Mouse (Mus musculus): ENCODE measurements around the gene Ralgapa2. TPM values are rescaled to one million over a fixed set of nuclear protein-coding genes. Genes with fewer than 3 reads are reported as not detected.

Ralgapa2 gene
- polyA plus RNA-seq, 3 experiments from 2014 or later = 7.4 to 13.3 (median 11.4) TPM

DNA sequence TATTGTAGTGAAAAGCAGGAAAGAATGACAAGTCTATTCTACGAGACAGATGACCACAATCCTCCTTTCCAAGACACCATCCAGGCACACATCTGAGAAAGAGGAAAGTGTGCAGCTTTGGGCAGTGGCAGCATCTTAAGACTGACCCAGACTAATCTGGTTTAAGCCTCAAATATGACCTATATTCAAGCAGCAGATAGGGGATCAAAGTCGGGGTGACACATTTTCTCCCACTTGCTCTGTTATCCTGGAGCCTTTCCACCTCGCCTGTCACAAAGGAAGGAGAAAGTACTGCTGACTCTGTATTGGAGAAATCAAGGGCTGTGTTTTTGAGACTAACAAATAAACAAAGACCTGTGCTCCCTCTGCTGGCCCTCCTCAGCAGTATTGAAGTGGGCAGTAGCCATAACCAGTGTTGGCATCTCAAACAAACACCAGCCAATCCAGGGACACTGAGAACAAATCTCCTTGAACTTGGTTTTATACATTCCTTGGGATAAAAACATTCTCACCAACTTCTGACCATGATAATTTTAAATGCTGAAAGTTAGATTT is 255.7 kb downstream of the Ralgapa2 start:
- no peak for ATAC-seq

DNA sequence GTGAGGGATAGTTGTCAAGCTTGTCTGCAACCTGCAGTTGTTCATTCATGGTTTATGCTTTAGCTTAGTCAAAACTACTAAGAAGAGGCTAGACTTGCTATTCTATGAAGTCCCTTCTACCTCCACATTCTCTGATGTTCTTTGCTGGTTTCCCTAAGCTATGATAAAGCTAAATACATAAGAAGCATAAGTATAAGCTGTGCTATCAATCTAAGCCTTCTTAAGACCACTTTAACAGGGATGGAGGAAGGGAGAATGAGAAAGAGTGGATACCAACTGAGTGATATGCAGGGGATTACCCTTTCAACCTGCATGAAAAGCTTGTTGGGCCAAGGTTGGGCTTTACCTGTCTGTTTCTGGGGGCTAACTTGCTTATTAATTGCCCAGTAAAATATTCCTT is 256.5 kb downstream of the Ralgapa2 start:
- no peak for ATAC-seq

DNA sequence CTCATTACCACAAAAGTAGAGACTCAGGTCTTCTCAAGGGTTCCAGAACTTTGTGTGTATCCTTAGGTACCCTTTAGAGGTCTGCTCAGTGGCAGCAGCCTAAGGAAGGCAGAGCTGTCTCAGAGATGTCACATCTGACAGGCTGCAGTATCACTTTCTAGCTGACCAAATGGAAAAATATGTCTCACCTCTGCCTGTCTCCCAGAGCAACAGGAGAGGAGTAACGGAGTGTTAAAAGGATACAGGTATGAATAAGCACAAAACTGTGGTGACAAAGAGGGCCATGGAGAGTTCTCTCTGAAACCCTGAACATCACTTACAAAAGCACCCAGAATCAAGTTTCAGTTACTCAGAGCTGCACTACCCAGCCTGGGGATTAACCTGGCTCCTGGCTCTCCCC is 257.8 kb downstream of the Ralgapa2 start:
- no peak for ATAC-seq

DNA sequence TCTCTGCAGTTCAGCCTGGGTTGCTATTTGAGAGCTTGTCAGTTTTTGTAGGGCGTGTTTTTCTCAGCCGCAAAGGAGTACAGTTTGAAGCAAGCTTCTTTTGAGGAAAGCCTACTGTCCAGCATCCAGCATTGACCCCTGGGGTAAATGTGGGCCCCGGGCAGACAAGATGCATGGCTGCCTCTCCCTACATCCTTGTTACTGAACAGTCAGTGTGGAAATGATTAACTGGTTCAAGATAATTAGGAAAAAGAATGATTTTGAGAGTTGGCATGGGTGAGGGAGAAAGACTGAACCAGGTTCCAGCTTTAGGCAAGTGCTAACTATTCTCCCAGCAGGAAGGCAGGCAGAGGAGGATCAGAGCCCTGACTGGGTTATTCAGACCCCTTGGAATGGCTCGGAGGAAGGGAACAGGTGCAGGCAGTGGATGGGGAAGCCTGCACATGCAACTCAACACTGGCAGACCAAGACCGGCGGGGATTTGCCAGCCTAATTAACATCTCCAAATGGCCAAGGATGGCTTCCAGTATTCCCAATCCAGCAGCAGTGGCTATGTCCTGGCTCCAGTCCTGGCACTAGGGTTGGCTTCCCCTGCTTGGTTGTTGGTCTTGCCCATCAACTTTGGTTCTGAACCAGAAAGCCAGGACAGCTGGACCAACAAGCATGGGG is 261.8 kb downstream of the Ralgapa2 start:
- ATAC-seq = no peak

DNA sequence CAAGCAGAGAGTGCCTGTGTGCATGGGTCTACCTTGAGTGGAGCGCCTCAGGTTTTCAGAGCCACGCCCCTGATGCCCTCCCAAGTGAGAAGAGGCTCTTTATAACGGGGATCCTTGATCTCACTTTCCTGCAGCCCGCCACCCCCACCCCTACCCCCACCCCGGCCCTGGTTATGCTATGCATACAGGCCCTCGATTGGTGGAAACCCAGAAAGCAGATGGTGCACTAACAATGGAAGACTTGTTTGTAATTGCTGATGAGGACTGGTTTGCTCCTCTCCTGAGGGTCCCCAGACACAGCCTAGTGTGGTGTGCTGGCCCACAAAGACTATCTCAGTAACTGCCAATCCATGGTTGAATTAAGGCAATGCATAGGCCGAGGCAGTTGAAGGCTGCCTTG is 263.1 kb downstream of the Ralgapa2 start:
- ATAC-seq = no peak

DNA sequence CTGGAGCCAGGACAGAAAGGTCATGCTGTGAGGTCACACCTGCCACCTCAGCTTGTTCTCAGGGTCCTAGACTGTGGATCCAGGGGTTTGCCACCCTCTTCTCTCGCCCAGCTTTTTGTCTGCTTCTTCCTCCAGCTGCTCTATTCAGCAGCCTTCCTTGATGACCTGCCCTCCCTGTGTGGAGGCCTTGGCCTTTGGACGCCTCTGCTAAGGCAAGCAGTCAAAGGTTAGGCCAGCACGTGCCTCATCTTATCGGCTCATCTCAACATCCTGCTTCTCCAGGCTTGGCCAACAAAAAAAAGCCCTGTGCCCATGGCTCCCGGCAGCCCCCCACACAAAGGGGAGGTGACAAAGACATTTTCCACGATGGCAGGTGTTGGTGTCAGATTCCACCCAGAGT is 264.6 kb downstream of the Ralgapa2 start:
- no peak for ATAC-seq

DNA sequence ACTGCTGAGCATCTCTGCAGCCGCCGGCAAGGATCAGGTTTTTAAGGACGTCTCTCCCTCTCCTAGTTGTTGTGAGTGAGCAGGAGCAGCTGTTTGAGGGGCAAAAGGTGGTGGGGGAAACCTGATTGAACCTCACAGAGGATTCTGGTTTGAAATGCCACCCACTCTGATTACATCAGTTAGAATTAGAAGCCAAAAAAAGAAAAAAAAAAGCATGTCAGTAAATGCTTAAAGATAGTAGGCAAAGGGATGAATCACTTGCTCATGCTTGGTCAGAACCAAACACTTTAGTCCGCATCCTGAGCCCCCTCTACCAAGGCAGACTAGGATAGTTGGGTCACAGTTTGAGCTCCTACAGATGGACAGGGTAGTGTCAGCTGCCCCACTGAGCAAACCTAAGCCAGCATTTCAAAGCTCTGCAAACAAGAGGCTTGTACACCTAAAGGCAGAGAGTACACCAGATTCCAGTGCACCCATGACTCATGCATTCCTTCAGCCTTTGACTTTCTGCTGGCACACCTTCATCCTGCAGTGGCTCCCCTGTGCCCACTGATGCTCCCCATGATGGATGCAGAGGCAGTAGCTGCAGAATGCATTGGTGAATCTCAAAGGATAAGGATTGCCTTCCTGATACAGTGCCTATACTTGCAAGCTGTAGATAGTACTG is 265.6 kb downstream of the Ralgapa2 start:
- no peak for ATAC-seq

DNA sequence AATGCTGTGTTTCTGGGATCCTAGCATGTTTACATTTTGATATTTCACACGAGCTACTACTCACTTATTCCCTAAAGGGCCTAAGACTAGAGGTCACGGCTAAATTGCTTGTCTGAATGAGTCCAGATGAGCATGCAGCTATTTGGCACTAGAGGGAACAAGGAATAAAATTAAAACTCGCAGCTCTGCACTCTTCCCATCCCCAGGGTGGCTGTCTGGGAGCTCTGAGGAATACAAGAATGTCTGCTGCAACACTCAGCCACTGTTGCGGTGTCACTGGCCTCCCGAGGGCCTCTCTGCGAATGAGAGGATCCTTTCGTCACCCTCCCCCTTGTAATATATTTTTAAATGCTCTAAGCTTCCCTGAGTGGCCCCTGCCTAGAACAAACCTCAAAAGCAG is 266.7 kb downstream of the Ralgapa2 start:
- no peak for ATAC-seq

DNA sequence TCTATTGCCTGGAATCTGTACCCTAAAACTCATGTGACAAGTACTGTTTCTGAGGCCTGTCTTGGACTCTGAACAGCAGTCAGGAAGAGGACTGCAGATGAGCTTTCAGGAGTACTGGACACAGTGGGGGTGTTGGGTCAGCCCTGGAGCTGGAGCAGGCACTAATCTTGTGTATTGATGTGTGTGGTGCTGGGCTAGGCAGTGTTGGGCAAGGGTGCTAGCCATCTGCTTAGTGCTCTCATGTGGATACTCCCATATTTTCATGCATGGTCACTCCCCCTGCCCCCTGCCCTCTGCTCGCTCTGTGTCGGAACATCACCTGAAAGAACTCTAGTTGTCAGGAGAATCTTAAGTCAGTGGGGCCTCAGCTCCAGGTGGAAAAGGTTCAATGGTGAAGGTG is 268.1 kb downstream of the Ralgapa2 start:
- no peak for ATAC-seq

DNA sequence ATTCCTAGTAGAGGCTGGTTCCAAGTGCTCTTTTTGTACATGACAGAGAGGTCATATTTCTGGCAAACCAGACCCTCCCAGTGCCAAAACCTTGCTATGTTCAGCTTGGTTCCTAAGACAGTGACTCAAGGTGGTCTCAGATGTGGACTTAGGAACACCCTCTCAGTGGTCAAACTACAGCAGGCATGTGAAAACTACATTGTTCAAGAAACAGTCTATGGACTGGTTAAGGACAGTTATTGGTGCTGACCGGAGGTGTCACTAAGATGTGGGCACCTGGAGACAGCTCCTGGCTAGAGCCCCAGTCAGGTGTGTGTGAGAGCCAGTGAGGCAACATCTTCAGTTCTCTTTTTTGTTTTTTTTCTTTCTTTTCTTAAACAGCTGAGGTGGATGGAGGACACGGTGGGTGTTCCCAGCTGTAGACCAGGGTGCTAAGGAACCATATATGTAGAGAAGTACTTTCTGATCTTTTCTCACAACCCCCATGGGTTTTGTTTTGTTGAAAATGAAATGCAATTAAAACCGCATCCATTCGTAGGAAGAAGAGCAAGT is 272.9 kb downstream of the Ralgapa2 start:
- ATAC-seq = no peak

DNA sequence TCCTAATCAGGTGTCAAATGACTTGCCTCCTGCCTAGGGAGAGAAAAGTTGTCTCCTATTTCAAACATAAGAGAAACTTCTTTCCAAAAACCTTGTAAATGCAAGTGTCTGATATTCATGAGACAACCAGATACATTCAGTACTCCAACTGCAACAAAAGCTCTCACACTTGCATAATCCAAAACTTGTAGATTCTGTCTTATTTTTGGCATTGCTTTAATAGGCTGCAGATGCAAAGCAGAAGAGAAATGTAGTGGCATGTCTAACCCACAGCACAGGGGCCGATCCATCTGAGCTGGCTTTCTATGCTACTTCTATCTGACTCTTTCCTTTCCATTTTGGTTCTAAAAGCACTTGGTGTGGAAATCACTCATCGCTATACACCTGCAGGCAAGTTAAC is 280.7 kb downstream of the Ralgapa2 start:
- no peak for ATAC-seq

DNA sequence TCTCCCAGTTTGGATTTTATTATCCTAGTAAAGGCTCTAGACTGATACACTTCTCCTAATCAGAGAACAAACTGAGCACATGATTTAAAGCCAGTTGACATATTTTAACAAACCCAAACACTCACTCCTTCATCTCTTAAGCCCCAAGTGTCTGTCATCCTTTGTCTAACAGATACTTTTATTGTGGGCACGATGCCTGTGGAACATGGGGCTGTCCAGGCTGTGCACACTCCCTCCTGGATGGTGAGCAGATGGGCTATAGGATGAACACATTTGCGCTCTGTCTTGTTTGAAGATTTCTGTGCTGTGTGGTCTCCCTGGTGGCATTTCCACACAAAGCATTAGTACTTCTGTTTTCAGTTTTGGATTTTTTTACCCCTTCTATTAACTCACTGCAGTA is 283.7 kb downstream of the Ralgapa2 start:
- no peak for ATAC-seq

DNA sequence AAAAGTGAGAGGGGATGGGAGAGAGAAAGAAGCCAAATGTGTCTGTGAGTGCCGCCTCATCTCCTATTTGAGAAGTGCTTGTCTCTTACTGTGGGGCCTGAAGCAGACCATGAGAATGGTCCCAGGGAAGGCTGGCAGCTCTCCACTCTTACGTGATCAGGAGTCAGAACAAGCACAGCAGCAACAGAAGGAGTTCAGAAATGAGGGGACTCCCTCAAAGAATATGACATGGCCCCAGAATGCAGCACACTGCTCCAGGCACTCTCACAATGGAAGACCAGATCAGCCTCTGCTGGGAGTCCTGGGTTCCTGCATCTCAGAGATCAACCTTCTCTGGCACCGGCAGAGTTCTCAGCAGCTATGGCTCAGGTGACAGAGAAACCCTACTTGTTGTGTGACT is 284.5 kb downstream of the Ralgapa2 start:
- ATAC-seq = no peak

DNA sequence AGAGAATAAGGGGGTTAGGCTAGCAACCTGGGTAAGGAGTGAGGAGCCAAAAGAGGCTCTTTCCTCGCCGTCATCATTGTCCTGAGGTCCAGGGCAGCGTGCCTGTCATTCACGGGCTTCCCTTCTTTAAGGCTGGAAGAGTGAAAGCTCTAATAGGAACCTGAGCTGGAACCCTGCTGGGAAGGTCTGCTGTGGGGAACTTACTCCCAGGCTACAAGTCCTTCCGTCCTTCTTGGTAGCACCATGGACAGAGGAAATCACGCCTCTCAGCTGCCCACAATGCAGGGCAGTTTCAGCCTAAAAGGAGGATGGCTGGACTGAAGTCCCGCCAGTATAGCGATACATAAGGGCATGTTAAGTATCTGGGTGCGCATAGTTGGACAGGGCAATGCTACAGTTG is 285.7 kb downstream of the Ralgapa2 start:
- no peak for ATAC-seq

DNA sequence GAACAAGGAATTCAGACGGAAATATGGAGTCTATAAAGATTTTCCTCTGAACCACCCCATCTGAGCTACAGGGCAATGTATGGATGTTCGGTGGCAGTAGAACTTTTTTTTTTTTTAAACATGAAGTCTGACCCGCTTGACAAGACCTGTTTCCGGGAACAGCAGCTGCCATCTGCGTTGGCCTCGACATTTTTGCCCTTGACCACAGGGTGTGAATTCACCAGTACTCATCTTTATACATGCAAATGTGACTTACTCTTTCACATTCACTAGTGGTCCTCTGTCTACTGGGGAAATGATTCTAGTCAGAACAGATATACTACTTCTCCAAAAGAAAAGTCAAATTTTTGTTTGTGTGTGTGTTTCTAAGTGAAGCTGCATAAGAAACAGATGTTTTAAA is 286.3 kb downstream of the Ralgapa2 start:
- ATAC-seq = no peak

DNA sequence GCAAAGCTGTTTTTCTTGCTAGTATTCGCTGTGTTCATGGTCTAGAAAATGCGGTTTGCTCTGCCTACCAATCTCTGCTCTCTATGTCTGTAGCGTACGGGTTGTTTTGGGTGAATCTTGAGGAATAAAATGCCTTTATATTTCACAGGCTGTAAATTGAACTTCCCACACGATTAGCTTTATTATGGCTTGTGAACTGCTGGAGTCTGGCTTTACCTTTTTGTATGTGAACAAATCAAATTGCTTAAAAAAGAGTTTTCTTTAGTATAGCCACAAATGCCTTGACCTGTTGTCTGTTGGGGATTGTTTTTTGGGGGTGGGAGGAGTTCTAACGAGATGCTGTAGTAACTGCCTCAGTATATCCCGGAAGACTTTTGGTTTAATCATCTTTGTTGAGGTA is 288.0 kb downstream of the Ralgapa2 start:
- ATAC-seq = no peak

DNA sequence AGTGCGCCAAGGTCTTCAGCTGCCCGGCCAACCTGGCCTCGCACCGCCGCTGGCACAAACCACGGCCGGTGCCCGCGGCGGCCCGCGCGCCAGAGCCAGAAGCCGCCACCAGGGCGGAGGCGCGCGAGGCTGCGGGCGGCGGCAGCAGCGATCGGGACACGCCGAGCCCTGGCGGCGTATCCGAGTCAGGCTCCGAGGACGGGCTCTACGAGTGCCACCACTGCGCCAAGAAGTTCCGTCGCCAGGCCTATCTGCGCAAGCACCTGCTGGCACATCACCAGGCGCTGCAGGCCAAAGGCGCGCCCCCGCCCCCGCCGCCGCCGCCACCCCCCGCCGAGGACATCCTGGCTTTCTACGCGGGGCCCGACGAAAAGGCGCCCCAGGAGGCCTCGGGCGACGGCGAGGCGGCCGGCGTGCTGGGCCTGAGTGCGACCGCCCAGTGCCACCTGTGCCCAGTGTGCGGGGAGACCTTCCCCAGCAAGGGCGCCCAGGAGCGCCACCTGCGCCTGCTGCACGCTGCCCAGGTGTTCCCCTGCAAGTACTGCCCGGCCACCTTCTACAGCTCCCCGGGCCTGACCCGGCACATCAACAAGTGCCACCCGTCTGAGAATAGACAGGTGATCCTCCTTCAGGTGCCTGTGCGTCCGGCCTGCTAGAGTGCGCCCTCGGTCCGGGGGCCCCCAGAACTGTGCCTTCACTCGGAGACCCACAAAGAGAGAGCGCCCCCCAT is 288.8 kb downstream of the Ralgapa2 start:
- ATAC-seq = no peak

DNA sequence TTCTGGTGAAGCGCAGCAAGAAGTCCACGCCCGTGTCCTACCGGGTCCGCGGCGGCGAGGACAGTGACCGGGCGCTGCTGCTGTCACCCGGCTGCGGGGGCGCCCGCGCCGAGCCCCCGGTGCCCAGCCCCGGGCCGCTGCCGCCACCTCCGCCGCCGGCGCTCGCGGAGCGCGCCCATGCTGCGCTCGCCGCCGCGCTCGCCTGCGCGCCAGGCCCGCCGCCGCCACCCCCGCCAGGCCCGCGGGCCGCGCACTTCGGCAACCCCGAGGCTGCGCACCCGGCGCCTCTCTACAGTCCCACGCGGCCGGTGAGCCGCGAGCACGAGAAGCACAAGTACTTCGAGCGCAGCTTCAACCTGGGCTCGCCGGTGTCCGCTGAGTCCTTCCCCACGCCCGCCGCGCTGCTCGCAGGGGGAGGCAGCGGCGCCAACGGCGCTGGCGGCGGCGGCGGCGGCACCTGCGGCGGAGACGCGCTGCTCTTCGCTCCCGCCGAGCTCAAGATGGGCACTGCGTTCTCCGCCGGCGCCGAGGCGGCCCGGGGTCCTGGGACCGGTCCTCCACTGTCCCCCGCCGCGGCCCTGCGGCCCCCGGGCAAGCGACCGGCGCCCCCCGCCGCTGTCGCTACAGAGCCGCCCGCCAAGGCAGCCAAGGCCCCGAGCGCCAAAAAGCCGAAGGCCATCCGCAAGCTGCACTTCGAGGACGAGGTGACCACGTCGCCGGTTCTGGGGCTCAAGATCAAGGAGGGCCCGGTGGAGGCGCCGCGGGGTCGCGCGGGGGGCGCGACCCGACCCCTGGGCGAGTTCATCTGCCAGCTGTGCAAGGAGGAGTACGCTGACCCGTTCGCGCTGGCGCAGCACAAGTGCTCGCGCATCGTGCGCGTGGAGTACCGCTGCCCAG is 289.6 kb downstream of the Ralgapa2 start:
- no peak for ATAC-seq

DNA sequence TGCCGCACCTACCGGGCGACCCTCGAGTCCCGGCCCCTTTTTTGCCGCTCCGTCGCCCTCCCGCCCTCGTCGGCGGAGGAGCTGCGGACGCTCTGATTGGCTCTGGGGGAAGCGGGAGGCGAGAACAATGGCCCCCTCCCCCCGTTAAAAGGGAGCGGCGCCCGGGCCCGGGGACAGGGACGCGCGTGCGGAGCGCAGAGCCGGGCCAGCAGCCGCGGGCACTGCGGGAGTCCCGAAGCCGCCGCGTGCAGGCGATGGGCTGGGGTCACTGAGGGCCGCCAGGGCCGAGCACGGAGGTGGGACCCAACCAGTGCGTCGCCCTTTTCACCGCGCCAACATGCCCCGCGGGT is 290.2 kb downstream of the Ralgapa2 start:
- no peak for ATAC-seq

DNA sequence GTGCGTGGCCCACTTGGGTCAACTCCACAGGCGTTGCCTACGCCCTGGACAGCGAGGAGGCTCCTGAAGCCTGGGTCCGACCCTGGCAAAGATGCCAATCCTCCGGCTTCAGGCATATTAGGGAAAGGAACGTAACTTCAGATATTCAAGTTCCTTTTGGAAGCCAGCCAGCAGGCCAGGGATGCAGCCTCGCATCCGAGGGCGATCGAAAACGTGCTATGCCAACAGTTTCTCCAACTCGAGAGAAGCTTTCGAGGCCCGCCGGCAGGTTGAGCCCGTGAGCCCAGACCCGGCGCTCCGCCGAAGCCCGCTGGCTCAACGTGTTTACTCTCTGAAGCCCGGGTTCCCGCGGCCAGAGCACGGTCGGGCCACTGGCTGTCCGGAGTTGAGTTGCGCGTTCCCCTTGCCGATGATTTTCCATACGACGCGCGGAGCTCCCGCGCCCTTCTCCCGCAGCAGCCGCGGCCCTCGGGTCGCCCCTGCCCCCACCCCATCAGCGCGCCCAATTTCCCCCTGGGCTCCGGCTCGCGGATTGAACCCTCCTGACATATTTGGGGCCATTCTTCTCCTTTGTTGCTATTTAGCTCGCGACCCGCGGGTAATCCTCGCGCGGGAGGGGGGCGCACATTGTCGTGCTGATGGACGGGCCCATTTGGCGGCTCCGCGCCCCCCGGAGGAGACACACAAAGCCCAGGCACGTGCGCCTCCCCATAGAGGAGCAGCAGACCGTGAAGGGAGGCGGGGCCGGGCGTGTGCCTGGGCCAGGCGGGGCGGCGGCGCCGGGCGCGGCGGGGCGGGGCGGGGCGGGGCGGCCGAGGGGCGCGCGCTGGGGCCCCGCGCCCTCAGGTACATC is 290.8 kb downstream of the Ralgapa2 start, which contains the start of gene Insm1:
Insm1 (plus strand) TSS at position 846 of the 853 bp plus-strand sequence.
- peak; percentile 30 for ATAC-seq

DNA sequence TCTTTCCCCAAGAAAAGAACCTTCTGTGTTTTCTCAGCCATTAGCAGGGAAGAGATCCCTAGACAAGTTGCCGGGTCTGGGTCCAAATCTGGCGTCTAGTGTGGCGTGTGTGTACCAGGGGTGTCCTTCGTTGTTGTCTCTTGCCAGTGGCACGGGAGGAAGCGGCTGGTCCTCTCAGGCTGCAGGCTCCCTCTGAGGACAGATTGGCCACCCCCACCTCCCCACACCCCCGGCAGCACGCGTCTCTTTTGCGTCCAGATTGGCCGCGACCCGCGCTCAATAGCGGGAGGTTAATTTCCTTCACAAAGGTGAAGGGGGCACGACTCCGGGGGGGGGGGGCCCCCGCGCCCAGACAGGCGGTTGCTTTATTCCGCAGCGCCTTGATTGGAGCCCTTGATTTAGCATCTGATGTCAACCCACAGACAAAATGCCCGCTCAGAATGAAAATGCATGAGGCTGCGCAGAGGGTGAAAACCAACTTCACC is 291.5 kb downstream of the Ralgapa2 start:
- ATAC-seq = no peak
